Mouse (Mus musculus): ENCODE measurements around the gene Gm28042.

DNA sequence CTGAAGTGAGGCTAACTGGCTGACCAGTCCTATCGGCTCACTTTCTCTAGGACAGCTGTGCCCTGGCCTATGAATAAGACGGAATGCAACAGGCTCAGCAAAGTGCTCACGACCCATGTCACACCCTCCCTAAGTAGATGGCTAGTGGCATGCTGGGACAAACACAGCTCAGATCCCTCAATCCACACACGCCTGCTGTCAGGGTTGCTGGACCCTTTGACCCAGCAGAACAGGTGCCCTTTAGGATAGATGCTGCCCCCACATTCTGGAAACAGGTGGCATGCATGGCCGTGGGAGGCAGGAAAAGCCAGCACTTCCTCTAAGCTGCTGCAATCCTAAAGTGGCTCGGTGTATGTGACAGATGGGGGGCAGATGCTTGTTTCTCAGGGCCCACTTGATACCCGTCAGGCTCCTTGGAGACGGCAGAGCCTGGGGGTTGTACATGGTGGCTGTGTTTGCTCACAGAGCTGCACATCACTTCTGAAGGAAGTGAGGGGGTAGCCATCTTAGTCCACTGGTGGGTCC is 42.2 kb downstream of the Gm28042 start:
- TF ChIP-seq POLR2A (IDR thresholded peaks at IDR 0.05; ENCODE audit: low read depth, low read length) (no peak), CTCF (IDR thresholded peaks at IDR 0.05; ENCODE audit: extremely low read depth, insufficient read length, insufficient replicate concordance, low read depth, low read length) (no peak)

Data from small intestine, adult 2 months (tissue).